Mouse (Mus musculus) cerebellum, postnatal 4 days (tissue): ENCODE results near the gene Krt7.

Source experiments
- DNase-seq, 2 experiments: peaks; one replicate each; pipeline ENCODE4 v3.0.0; 2022; ENCODE audit warnings: low spot score in 2 of 2, mixed read lengths in 1 of 2

The Krt7 gene

DNA sequence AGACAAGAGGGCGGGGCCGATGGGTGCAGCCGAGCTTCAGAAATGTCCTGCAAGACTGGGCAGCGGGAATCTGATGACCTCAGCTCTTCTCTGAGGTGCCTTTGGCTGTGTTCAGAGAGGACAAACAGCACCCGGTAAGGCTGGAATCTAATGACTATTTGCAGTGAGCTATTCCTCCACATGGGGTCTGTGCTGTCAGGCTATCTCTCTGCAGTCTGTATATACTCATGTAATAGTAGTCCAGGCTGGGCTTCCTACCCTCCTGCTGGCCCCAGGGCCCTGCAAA lies 34.1 kb upstream of the Krt7 start:
- no peak for DNase-seq

- DNase-seq = no peak
Measured at GRCm38 (mm10) chr15:101378646-101379045, 32.2 kb upstream of the Krt7 start.

DNA sequence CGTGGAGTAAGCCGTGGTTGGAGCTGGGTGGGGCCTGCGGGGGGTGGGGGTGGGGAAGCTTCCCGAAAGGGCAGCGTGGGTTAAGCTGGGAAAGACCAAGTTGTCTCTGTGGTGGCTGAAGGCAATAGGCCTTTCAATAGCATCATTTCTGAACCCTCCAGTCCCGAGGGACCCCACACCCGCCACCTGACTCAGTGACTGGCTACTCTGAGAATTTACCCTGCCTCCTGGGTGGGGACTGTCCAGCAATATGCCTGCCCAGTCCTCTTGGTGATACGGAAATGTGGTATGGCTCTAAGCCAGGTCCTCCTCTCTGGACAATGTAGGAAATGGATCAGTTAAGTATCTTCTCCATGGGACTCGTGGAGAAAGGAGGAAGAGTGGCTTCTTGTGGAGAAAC lies 29.1 kb upstream of the Krt7 start:
- no peak for DNase-seq

- DNase-seq = peak in 1 of 2 experiments; percentile 78
Measured at GRCm38 (mm10) chr15:101382811-101383210, 28.0 kb upstream of the Krt7 start.

DNA sequence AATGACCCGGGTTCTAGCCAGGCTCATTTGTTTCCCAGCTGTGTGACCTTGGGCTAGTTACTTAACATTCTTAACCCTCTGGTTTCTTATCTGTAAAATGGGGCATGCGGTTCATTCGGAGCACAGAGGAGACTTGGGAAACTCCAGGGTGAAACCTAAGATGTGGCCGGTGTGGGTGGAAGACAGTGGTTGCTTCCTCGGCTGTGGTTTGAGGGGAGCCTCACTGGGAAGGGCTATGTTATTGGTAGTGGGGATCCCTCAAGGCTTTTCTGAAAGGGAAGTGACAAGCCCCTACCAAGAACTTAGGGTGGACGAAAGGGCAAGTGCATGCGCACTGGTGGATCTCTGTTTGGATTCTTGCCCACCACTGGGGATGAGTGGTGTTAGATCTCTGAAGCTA lies 26.2 kb upstream of the Krt7 start:
- no peak for DNase-seq

- DNase-seq = no peak
Measured at GRCm38 (mm10) chr15:101385064-101385463, 25.8 kb upstream of the Krt7 start.

- no peak for DNase-seq
Measured at GRCm38 (mm10) chr15:101387176-101387575, 23.7 kb upstream of the Krt7 start.

GRCm38 (mm10) chr15:101388034-101388541 lies 22.8 kb upstream of the Krt7 start:
- DNase-seq = no peak

DNA sequence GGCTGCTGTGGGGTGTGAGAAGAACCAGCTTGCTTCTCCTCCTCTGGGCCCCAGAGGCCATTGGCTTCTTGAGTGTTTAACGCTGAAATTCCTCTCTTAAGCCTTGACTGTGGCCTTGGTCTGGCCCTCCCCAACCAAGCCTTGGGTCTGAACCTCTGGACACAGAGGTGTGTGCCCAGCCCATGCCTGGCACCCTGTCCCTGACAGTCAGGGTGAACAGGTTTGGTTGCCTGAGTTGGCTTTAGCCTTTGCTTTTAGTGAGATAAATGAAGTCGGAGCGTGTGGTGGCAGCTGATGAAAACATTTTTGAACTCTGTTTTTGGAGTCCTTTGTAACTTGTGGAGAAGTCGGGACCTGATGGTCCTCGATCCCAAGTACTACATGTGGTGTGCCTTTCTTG lies 20.6 kb upstream of the Krt7 start:
- DNase-seq = no peak

DNA sequence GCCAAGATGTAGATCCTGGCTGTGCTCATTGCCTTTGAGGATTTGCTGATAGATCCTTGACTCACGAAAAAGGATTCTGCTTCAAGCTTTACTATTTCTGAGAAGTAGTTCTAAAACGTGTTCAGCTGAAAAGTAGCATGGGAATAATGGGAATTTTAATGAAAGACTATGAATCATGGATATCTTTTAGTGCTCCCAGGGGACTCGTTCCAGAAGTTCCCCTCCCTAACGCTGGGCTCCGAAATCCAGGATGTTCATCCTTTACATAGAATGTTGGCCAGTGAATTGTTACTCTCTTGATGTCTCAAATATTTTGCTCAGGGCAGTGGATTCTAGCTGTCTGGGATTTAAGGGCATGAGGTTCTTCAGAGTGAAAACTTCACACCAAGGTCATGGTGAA lies 18.6 kb upstream of the Krt7 start:
- no peak for DNase-seq

DNA sequence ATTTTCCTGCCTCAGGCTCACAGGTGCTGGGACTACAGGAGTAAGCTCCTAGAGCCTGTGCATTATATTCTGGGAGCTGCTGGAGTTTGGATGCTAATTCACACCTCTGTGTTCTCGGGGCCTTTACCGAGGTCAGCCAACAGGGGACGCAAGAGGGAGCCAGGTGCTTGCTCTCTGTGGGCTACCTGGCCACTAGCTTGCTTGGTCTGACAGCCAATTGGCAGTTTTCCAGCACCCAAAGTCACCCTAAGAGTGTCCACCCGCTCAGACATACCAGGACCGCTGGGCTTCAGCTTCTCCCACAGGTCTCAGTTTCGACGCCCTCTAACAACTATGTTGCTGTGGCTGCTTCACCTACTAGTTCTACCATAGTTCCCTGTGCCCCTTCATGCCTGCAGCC lies 15.9 kb upstream of the Krt7 start:
- no peak for DNase-seq

- DNase-seq = no peak
Measured at GRCm38 (mm10) chr15:101396466-101396865, 14.4 kb upstream of the Krt7 start.

DNA sequence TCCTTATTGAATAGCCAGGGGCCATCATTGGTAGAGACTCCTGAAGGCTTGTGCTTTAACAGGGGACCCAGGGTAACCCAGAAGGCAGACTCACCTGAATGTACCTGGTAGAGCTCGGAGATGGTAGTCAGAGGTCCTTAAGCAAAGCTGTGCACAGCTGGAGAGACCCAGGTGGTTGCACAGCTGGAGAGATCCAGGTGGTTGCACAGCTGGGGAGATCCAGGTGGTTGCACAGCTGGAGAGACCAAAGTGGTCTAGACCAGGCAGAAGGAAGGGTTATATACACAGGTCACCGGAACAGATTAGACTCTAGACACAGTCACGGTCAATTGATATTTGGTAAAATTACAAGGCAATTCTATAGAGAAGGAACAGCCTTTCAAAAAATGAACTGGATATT lies 13.9 kb upstream of the Krt7 start:
- DNase-seq = no peak

DNA sequence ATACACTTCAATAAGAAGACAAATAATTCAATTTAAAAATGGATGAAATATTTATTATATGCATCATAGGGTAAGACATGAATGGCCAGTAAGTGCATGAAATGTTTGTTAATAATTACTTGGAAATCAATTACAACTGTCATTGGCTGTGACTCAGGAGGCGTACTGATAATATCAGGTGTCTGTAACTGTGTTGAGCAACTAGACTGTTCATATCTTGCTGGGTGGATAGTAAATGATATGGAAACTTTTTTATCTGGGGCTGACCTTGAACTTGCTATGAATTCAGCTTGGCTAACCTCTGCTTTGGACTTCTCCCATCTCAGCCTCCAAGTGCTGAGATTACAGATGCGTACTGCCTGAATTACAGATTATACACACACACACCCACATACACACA lies 13.2 kb upstream of the Krt7 start:
- no peak for DNase-seq

DNA sequence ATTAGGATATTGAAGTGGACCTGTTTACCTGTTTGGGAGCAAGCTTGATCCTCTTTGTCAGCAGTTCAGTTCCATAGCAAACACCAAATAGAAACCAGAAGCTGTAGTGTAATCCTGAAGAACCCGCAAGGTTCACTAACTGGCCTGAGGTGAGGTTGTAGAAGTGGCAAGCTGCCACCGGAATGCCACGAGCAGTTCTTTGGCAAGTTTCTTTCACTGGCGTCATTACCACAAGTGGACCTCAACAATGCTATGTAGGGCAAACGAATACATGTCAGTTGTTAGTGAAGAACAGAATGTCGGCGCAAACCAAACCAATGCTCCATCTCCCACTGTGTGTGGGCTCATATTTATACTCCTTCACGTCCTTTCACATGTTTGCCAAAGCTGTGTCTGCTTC lies 12.6 kb upstream of the Krt7 start:
- no peak for DNase-seq

GRCm38 (mm10) chr15:101412188-101412587 lies 1.3 kb downstream of the Krt7 start:
- DNase-seq = no peak

DNA sequence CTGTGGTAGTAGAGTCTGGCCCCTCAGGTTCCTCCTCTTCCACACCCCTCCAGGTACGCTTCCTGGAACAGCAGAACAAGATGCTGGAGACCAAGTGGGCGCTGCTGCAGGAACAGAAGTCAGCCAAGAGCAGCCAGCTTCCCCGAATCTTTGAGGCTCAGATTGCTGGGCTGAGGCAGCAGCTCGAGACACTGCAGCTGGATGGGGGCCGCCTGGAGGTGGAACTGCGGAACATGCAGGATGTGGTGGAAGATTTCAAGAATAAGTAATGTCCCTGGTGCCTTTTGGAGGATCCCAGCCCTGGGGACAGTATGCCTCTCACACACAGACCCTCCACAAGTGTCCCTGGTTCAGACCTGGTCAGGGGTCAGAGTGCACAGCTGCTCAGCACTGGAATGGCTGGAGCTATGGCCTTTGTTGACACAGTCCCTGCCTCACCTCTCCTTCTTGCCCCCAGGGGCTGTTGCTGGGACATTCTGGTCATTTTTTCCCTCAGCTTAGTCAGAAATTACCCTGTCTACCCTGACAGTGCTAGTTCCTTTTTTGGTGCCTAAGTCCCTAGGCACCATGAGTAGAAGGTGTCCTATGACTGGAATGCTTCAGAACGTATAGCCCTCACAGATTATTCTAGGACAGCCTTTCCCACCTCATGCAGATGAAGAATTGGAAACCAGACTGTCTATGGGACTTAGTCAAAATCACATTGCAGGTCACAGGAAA lies 3.2 kb downstream of the Krt7 start:
- DNase-seq = no peak

- DNase-seq = no peak
Measured at GRCm38 (mm10) chr15:101414807-101415565, 4.1 kb downstream of the Krt7 start.

GRCm38 (mm10) chr15:101418950-101419349 lies 8.1 kb downstream of the Krt7 start:
- no peak for DNase-seq

- DNase-seq = no peak
Measured at GRCm38 (mm10) chr15:101420903-101421302, 10.1 kb downstream of the Krt7 start.

- no peak for DNase-seq
Measured at GRCm38 (mm10) chr15:101424914-101425313, 14.1 kb downstream of the Krt7 start.

GRCm38 (mm10) chr15:101436611-101437010 lies 25.8 kb downstream of the Krt7 start:
- DNase-seq = no peak

DNA sequence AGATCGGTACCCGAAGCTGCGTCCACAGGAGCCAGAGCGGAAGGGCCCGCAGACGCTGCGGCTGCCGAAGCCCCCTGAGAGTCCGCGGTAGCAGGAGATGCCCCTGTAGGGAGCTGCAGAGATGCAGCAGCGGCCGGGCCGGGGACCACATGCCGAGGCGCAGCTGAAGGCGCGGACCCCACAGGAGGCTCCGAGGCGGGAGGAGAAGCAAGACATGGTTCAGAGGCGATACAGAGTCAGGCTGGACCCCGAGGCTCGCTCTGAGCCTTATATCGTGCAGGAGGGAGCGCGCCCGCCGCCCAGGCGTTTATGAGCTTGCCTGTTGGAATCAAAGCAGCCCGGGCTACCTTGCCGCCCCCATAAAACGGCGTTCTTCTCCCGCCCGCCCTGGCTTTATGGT lies 27.7 kb downstream of the Krt7 start, which contains the start of gene Krt87:
Krt87 (minus strand) TSS at position 250 of the 400 bp plus-strand sequence.
- DNase-seq = no peak
